Mouse (Mus musculus) MEL (cell line): ENCODE data around the gene Lingo1. TPM values are rescaled to one million over a fixed set of nuclear protein-coding genes. Genes with fewer than 3 reads are reported as not detected.

ENCODE experiments used
- DNase-seq: peaks from one replicate; pipeline ENCODE4 v3.0.0; 2011; ENCODE audit warnings: low read depth, low spot score
- H3K27ac ChIP-seq: 2 replicates; pipeline ENCODE4 v1.5.1; 2012; ENCODE audit warnings: low read depth, mild to moderate bottlenecking, control low read depth, low read length, moderate library complexity; ENCODE audit not compliant: control insufficient read depth
- H3K27me3 ChIP-seq, 2 experiments: fragments of 150-350 bp in 1 of 2; sonication (generic) in 1 of 2; 2 replicates each; pipeline ENCODE4 v1.6.1; 2012; ENCODE audit warnings: low read length in 2 of 2, mild to moderate bottlenecking in 2 of 2, improper control_type of control experiment in 1 of 2, moderate library complexity in 1 of 2; ENCODE audit not compliant: insufficient read depth in 2 of 2, control insufficient read depth in 1 of 2
- H3K36me3 ChIP-seq, 2 experiments: 2 replicates each; pipeline ENCODE4 v1.6.1; 2012 to 2014; ENCODE audit warnings: low read length in 2 of 2, improper control_type of control experiment in 1 of 2, inconsistent platforms in 1 of 2, mild to moderate bottlenecking in 1 of 2; ENCODE audit not compliant: insufficient read depth in 2 of 2, control insufficient read depth in 1 of 2
- H3K4me1 ChIP-seq, 2 experiments: fragments of 150-350 bp in 1 of 2; sonication (generic) in 1 of 2; 2 replicates each; pipeline ENCODE4 v1.6.1; 2012; ENCODE audit warnings: low read length in 2 of 2, improper control_type of control experiment in 1 of 2, mild to moderate bottlenecking in 1 of 2; ENCODE audit not compliant: insufficient read depth in 2 of 2, control insufficient read depth in 1 of 2
- H3K4me3 ChIP-seq, 2 experiments: fragments of 150-350 bp in 1 of 2; sonication (generic) in 1 of 2; 2 replicates each; pipeline ENCODE4 v1.5.1; 2012; ENCODE audit warnings: low read depth in 2 of 2, low read length in 2 of 2, mild to moderate bottlenecking in 2 of 2, moderate library complexity in 2 of 2, control low read depth in 1 of 2, improper control_type of control experiment in 1 of 2; ENCODE audit not compliant: control insufficient read depth in 1 of 2, insufficient read depth in 1 of 2
- H3K79me2 ChIP-seq: 2 replicates; pipeline ENCODE4 v1.6.1; 2012; ENCODE audit warnings: mild to moderate bottlenecking, low read length, moderate library complexity; ENCODE audit not compliant: control insufficient read depth, poor library complexity, insufficient read depth
- H3K9ac ChIP-seq: 2 replicates; pipeline ENCODE4 v1.6.1; 2012; ENCODE audit warnings: low read depth, mild to moderate bottlenecking, control low read depth, low read length, moderate library complexity; ENCODE audit not compliant: control insufficient read depth, poor library complexity, severe bottlenecking
- H3K9me3 ChIP-seq: fragments of 150-350 bp; sonication (generic); replicated peaks from 2 replicates; pipeline ENCODE4 v1.6.1; 2012; ENCODE audit warnings: mild to moderate bottlenecking, low read length, improper control_type of control experiment, moderate library complexity; ENCODE audit not compliant: insufficient read depth
- CTCF ChIP-seq, 3 experiments: IDR thresholded peaks in 2 of 3; conservative IDR thresholded peaks in 1 of 3; 2 replicates each; pipeline ENCODE4 v1.5.1; 2011 to 2012; ENCODE audit warnings: low read length in 3 of 3, low read depth in 2 of 3, mild to moderate bottlenecking in 2 of 3, improper control_type of control experiment in 1 of 3, inconsistent platforms in 1 of 3, mixed read lengths in 1 of 3, moderate library complexity in 1 of 3; ENCODE audit not compliant: control insufficient read depth in 1 of 3, insufficient read depth in 1 of 3, poor library complexity in 1 of 3, severe bottlenecking in 1 of 3
- ELF1 ChIP-seq: IDR thresholded peaks from 2 replicates; pipeline ENCODE4 v1.6.1; 2014; ENCODE audit warnings: low read depth, mild to moderate bottlenecking, inconsistent platforms, low read length, improper control_type of control experiment, moderate library complexity
- EP300 ChIP-seq, 2 experiments: IDR thresholded peaks; 2 replicates each; pipeline ENCODE4 v1.6.1; 2011; ENCODE audit warnings: improper control_type of control experiment in 2 of 2, low read length in 2 of 2, low read depth in 1 of 2, mild to moderate bottlenecking in 1 of 2
- ETS1 ChIP-seq: IDR thresholded peaks from 2 replicates; pipeline ENCODE4 v1.6.1; 2012; ENCODE audit warnings: low read depth, mild to moderate bottlenecking, inconsistent platforms, low read length, improper control_type of control experiment, moderate library complexity
- GABPA ChIP-seq: IDR thresholded peaks from 2 replicates; pipeline ENCODE4 v1.6.1; 2012; ENCODE audit warnings: low read depth, mild to moderate bottlenecking, inconsistent platforms, low read length, improper control_type of control experiment, moderate library complexity
- GATA1 ChIP-seq: IDR thresholded peaks from 2 replicates; pipeline ENCODE4 v1.6.1; 2011; ENCODE audit warnings: low read depth, low read length, improper control_type of control experiment
- JUND ChIP-seq: IDR thresholded peaks from 2 replicates; pipeline ENCODE4 v1.6.1; 2011; ENCODE audit warnings: low read depth, mild to moderate bottlenecking, improper control_type of control experiment, low read length
- KAT2A ChIP-seq: conservative IDR thresholded peaks from 2 replicates; pipeline ENCODE4 v1.6.1; 2012; ENCODE audit warnings: low read depth, low read length, improper control_type of control experiment, inconsistent platforms
- MAX ChIP-seq: IDR thresholded peaks from 2 replicates; pipeline ENCODE4 v1.6.1; 2011; ENCODE audit warnings: low read length, improper control_type of control experiment
- MAZ ChIP-seq: IDR thresholded peaks from 2 replicates; pipeline ENCODE4 v1.6.1; 2012; ENCODE audit warnings: low read depth, mild to moderate bottlenecking, inconsistent platforms, low read length, improper control_type of control experiment
- MEF2A ChIP-seq: IDR thresholded peaks from 2 replicates; pipeline ENCODE4 v1.6.1; 2014; ENCODE audit warnings: low read depth, mild to moderate bottlenecking, inconsistent platforms, low read length, improper control_type of control experiment; ENCODE audit not compliant: poor library complexity, insufficient replicate concordance, severe bottlenecking; ENCODE audit errors: extremely low read depth
- MXI1 ChIP-seq: IDR thresholded peaks from 2 replicates; pipeline ENCODE4 v1.6.1; 2011; ENCODE audit warnings: mild to moderate bottlenecking, low read depth, low read length, improper control_type of control experiment
- MYB ChIP-seq: IDR thresholded peaks from 2 replicates; pipeline ENCODE4 v1.6.1; 2011; ENCODE audit warnings: mild to moderate bottlenecking, low read depth, low read length, improper control_type of control experiment
- NELFE ChIP-seq: IDR thresholded peaks from 2 replicates; pipeline ENCODE4 v1.6.1; 2011; ENCODE audit warnings: low read depth, low read length, improper control_type of control experiment
- POLR2AphosphoS2 ChIP-seq: IDR thresholded peaks from 2 replicates; pipeline ENCODE4 v1.6.1; 2011; ENCODE audit warnings: low read length, improper control_type of control experiment
- POLR2AphosphoS5 ChIP-seq: IDR thresholded peaks from 2 replicates; pipeline ENCODE4 v1.6.1; 2012; ENCODE audit warnings: low read depth, borderline replicate concordance, mild to moderate bottlenecking, inconsistent platforms, low read length, moderate library complexity, mixed read lengths
- RAD21 ChIP-seq: IDR thresholded peaks from 2 replicates; pipeline ENCODE4 v1.6.1; 2011; ENCODE audit warnings: mild to moderate bottlenecking, low read depth, low read length, improper control_type of control experiment
- SMC3 ChIP-seq: IDR thresholded peaks from 2 replicates; pipeline ENCODE4 v1.6.1; 2011; ENCODE audit warnings: low read depth, low read length, improper control_type of control experiment
- TAL1 ChIP-seq: IDR thresholded peaks from 2 replicates; pipeline ENCODE4 v1.6.1; 2012; ENCODE audit warnings: mild to moderate bottlenecking, inconsistent platforms, low read length, moderate library complexity, mixed read lengths
- TBP ChIP-seq: IDR thresholded peaks from 2 replicates; pipeline ENCODE4 v1.8.0; 2011; ENCODE audit warnings: low read depth, low read length, improper control_type of control experiment
- TCF12 ChIP-seq: IDR thresholded peaks from 2 replicates; pipeline ENCODE4 v1.6.1; 2014; ENCODE audit warnings: low read depth, mild to moderate bottlenecking, inconsistent platforms, low read length, improper control_type of control experiment, moderate library complexity
- UBTF ChIP-seq: IDR thresholded peaks from 2 replicates; pipeline ENCODE4 v1.6.1; 2012; ENCODE audit warnings: low read depth, mild to moderate bottlenecking, inconsistent platforms, low read length, improper control_type of control experiment, moderate library complexity, borderline replicate concordance; ENCODE audit not compliant: insufficient read depth
- USF1 ChIP-seq: IDR thresholded peaks from 2 replicates; pipeline ENCODE4 v1.6.1; 2014; ENCODE audit warnings: low read depth, mild to moderate bottlenecking, inconsistent platforms, low read length, improper control_type of control experiment, moderate library complexity
- USF2 ChIP-seq, 2 experiments: IDR thresholded peaks; 2 replicates each; pipeline ENCODE4 v1.6.1; 2011 to 2012; ENCODE audit warnings: improper control_type of control experiment in 2 of 2, low read length in 2 of 2, borderline replicate concordance in 1 of 2, inconsistent platforms in 1 of 2, low read depth in 1 of 2, mild to moderate bottlenecking in 1 of 2; ENCODE audit not compliant: insufficient read depth in 1 of 2
- ZC3H11A ChIP-seq: IDR thresholded peaks from 2 replicates; pipeline ENCODE4 v1.6.1; 2012; ENCODE audit warnings: low read depth, mild to moderate bottlenecking, inconsistent platforms, low read length, improper control_type of control experiment
- ZKSCAN1 ChIP-seq: IDR thresholded peaks from 2 replicates; pipeline ENCODE4 v1.6.1; 2012; ENCODE audit warnings: low read depth, mild to moderate bottlenecking, inconsistent platforms, low read length, improper control_type of control experiment, moderate library complexity
- ZMIZ1 ChIP-seq: IDR thresholded peaks from 2 replicates; pipeline ENCODE4 v1.6.1; 2012; ENCODE audit warnings: low read depth, mild to moderate bottlenecking, inconsistent platforms, low read length, improper control_type of control experiment, moderate library complexity
- ZNF384 ChIP-seq: IDR thresholded peaks from 2 replicates; pipeline ENCODE4 v1.6.1; 2012; ENCODE audit warnings: low read depth, mild to moderate bottlenecking, inconsistent platforms, low read length, improper control_type of control experiment
- polyA plus RNA-seq, 2 experiments: library from polyadenylated mRNA; stranded (reverse) in 1 of 2; unstranded in 1 of 2; fragments of >175 nt in 1 of 2; fragments of >200 nt in 1 of 2; gene quantifications; 2 replicates each; pipeline versions ENCODE4 v1.2.1 to v1.2.4; 2012; ENCODE audit warnings: low replicate concordance in 2 of 2, low read depth in 1 of 2; ENCODE audit not compliant: insufficient read length in 2 of 2, insufficient read depth in 1 of 2, missing spikeins in 1 of 2
- total RNA-seq: library from RNA; depleted of rRNA; stranded (reverse); fragments of 300-350 nt; gene quantifications from 2 replicates; pipeline ENCODE4 v1.2.3, GENCODE M21; 2012

The Lingo1 gene
- total and polyA plus RNA-seq, 3 experiments, result not detected

DNA sequence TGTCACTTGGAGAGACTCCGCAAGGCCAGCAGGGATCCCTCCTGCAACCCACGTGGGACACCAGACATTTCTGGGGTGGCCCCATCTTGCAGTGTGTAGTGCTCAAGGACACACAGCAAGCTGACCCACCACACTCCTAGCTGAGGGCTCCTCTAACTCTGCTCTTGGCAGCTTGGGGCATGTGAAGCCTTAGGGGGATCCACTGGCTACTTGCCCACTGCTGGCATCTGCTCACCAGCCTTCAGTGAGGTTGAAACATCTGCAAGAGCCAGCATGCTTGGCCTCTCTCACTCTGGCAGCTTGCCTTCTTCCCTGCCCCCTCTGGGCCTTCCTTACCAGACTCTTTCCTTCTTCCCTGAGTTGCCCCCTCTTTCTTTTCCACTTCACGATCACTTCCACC lies 94.9 kb downstream of the Lingo1 start:
- no peaks in the 10 kb centered on the region for H3K36me3 ChIP-seq
- no peak overlapping the region for H3K4me3 ChIP-seq
- no peak overlapping the region for H3K9ac ChIP-seq
- no peaks in the 10 kb centered on the region for H3K4me1 ChIP-seq
- 0 out of 4 replicates have a peak, but pooled peaks cover 0 to 4% of the 10 kb centered on the region in 2 experiments for H3K27me3 ChIP-seq
- TF ChIP-seq TAL1 (no peak), MEF2A (no peak), MXI1 (no peak), ELF1 (no peak), CTCF (IDR thresholded peaks at IDR 0.05 in 2 of 3, conservative IDR thresholded peaks at IDR 0.05 in 1 of 3; ENCODE audit: control insufficient read depth in 1 of 3, insufficient read depth in 1 of 3, low read depth in 2 of 3, low read length in 3 of 3, poor library complexity in 1 of 3, severe bottlenecking in 1 of 3) (no peak), ETS1 (no peak), EP300 (IDR thresholded peaks at IDR 0.05; ENCODE audit: low read depth in 1 of 2, low read length in 2 of 2) (no peak), MAX (no peak), MYB (no peak), ZC3H11A (no peak), GABPA (no peak), ZMIZ1 (no peak), ZKSCAN1 (no peak), POLR2AphosphoS2 (no peak), USF2 (IDR thresholded peaks at IDR 0.05; ENCODE audit: borderline replicate concordance in 1 of 2, insufficient read depth in 1 of 2, low read depth in 1 of 2, low read length in 2 of 2) (no peak), SMC3 (no peak), UBTF (no peak), TBP (no peak), TCF12 (no peak), ZNF384 (no peak)
- H3K9me3 ChIP-seq, result no peaks in the 10 kb centered on the region
- DNase-seq, result no peak
- H3K27ac ChIP-seq, result no peak overlapping the region
- no peaks in the 10 kb centered on the region for H3K79me2 ChIP-seq

DNA sequence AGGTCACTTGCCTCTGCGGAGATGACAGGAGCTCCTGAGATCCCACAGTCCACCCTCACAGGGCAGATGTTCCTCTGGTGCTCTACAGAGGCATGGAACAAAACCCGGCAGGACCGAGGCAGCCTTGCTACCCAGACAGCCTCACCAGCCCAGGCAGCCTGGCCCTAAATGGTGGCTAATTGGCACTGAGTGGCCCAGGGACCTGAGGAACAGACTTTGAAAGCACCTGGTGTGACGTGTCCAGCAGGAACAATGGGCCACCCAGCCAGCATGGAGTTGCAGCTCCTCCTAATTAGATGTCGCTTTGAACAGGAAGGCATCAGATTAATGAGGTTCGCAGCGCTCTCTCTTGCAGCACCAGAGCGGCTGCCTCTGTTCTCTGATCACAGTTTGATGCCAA lies 95.4 kb downstream of the Lingo1 start:
- Histone ChIP-seq H3K9ac (no peak overlapping the region), H3K4me3 (no peak overlapping the region), H3K79me2 (no peaks in the 10 kb centered on the region), H3K36me3 (no peaks in the 10 kb centered on the region), H3K27me3 (0 out of 4 replicates have a peak, but pooled peaks cover 0 to 2% of the 10 kb centered on the region in 2 experiments), H3K9me3 (no peaks in the 10 kb centered on the region), H3K27ac (no peak overlapping the region), H3K4me1 (no peaks in the 10 kb centered on the region)
- TF ChIP-seq EP300 (IDR thresholded peaks at IDR 0.05; ENCODE audit: low read depth in 1 of 2, low read length in 2 of 2) (no peak), MYB (no peak), ZNF384 (no peak), NELFE (no peak), ZKSCAN1 (no peak), KAT2A (no peak), CTCF (IDR thresholded peaks at IDR 0.05 in 2 of 3, conservative IDR thresholded peaks at IDR 0.05 in 1 of 3; ENCODE audit: control insufficient read depth in 1 of 3, insufficient read depth in 1 of 3, low read depth in 2 of 3, low read length in 3 of 3, poor library complexity in 1 of 3, severe bottlenecking in 1 of 3) (no peak), RAD21 (no peak), GATA1 (no peak), USF1 (no peak), POLR2AphosphoS5 (no peak), MAZ (no peak), JUND (no peak), ZC3H11A (no peak), MAX (no peak), ELF1 (no peak)
- DNase-seq, result no peak
